Mouse (Mus musculus) heart, postnatal 14 days (tissue): ENCODE results near the gene Pcnx2. TPM values are rescaled to one million over a fixed set of nuclear protein-coding genes. Genes with fewer than 3 reads are reported as not detected.

Experiments used
- DNase-seq, 2 experiments: peaks; one replicate each; pipeline ENCODE4 v3.0.0; 2021 to 2022
- intact Hi-C: fragments of 180-260 bp; cut with DNase I; formaldehyde crosslinking; loops from one replicate; pipeline ENCODE4 v1.15.1; 2025
- total RNA-seq, 2 experiments: library from RNA; stranded (reverse); gene quantifications; 2 replicates each; pipeline ENCODE4 v1.2.3; 2021

Gene Pcnx2
- total RNA-seq, 2 experiments from 2014 or later: 0.61 to 0.88 TPM

- no peak for DNase-seq
- intact Hi-C loops: no loop called here
Measured at GRCm38 (mm10) chr8:125842158-125842557, 56.0 kb downstream of the Pcnx2 start.

GRCm38 (mm10) chr8:125824688-125825087, 73.4 kb downstream of the Pcnx2 start:
- DNase-seq: no peak
- intact Hi-C loops: no loop called here

- intact Hi-C loops: no loop called here
Measured at GRCm38 (mm10) chr8:125823719-125824118, 74.4 kb downstream of the Pcnx2 start.

GRCm38 (mm10) chr8:125822065-125822464, 76.1 kb downstream of the Pcnx2 start:
- intact Hi-C loops: no loop called here
- DNase-seq: no peak

More at GRCm38 (mm10) chr8:125823719-125824118, 74.4 kb downstream of the Pcnx2 start:
- no peak for DNase-seq

- peak in 1 of 2 experiments; percentile 28 for DNase-seq
- intact Hi-C loops: no loop called here
Measured at GRCm38 (mm10) chr8:125819797-125820196, 78.3 kb downstream of the Pcnx2 start.

GRCm38 (mm10) chr8:125818796-125819195, 79.3 kb downstream of the Pcnx2 start:
- no peak for DNase-seq
- intact Hi-C loops: no loop called here

- intact Hi-C loops: no loop called here
- DNase-seq: no peak
Measured at GRCm38 (mm10) chr8:125816742-125817141, 81.4 kb downstream of the Pcnx2 start.

GRCm38 (mm10) chr8:125808826-125809225, 89.3 kb downstream of the Pcnx2 start:
- no peak for DNase-seq
- intact Hi-C loops: no loop called here

GRCm38 (mm10) chr8:125807905-125808310, 90.2 kb downstream of the Pcnx2 start:
- no peak for DNase-seq
- intact Hi-C loops: no loop called here

GRCm38 (mm10) chr8:125806459-125806858, 91.7 kb downstream of the Pcnx2 start:
- intact Hi-C loops: no loop called here
- no peak for DNase-seq

- DNase-seq: no peak
- intact Hi-C loops: loop anchor here (2.0 kb wide), 1 partner anchor 32 kb away; no protein-coding TSS in a partner anchor
Measured at GRCm38 (mm10) chr8:125796970-125797369, 101.1 kb downstream of the Pcnx2 start.

GRCm38 (mm10) chr8:125795341-125795740, 102.8 kb downstream of the Pcnx2 start:
- DNase-seq: peak; percentile 12 to 33
- intact Hi-C loops: no loop called here

- intact Hi-C loops: no loop called here
- DNase-seq: no peak
Measured at GRCm38 (mm10) chr8:125792816-125793455, 105.2 kb downstream of the Pcnx2 start.

- DNase-seq: no peak
- intact Hi-C loops: no loop called here
Measured at GRCm38 (mm10) chr8:125786886-125787285, 111.2 kb downstream of the Pcnx2 start.

GRCm38 (mm10) chr8:125782161-125782560, 116.0 kb downstream of the Pcnx2 start:
- DNase-seq: no peak
- intact Hi-C loops: no loop called here

- DNase-seq: no peak
- intact Hi-C loops: no loop called here
Measured at GRCm38 (mm10) chr8:125779656-125780055, 118.5 kb downstream of the Pcnx2 start.

GRCm38 (mm10) chr8:125778919-125779318, 119.2 kb downstream of the Pcnx2 start:
- intact Hi-C loops: no loop called here
- no peak for DNase-seq

GRCm38 (mm10) chr8:125777478-125778164, 120.5 kb downstream of the Pcnx2 start:
- intact Hi-C loops: no loop called here

GRCm38 (mm10) chr8:125776800-125777199, 121.3 kb downstream of the Pcnx2 start:
- intact Hi-C loops: no loop called here
- no peak for DNase-seq

More at GRCm38 (mm10) chr8:125777478-125778164, 120.5 kb downstream of the Pcnx2 start:
- no peak for DNase-seq

GRCm38 (mm10) chr8:125776314-125776713, 121.8 kb downstream of the Pcnx2 start:
- DNase-seq: no peak

GRCm38 (mm10) chr8:125775031-125775430, 123.1 kb downstream of the Pcnx2 start:
- no peak for DNase-seq
- intact Hi-C loops: no loop called here

More at GRCm38 (mm10) chr8:125776314-125776713, 121.8 kb downstream of the Pcnx2 start:
- intact Hi-C loops: no loop called here

- no peak for DNase-seq
- intact Hi-C loops: no loop called here
Measured at GRCm38 (mm10) chr8:125773281-125773803, 124.8 kb downstream of the Pcnx2 start.
